Mouse (Mus musculus) duodenum, adult 2 months (tissue): ENCODE data around the gene Trub2. TPM values are rescaled to one million over a fixed set of nuclear protein-coding genes. Genes with fewer than 3 reads are reported as not detected.

Experiments used
- polyA plus RNA-seq: library from polyadenylated mRNA; depleted of rRNA; stranded (reverse); fragments of >200 nt; gene quantifications from 2 replicates; pipeline ENCODE4 v1.2.3, GENCODE M21; 2012; ENCODE audit warnings: low replicate concordance; rRNA removed

The Trub2 gene
- polyA plus RNA-seq = 21.0 and 31.9 TPM in 2 replicates

GRCm38 (mm10) chr2:29787937-29788681 is at the start of gene Trub2:
Gene Trub2, minus strand, starts transcription at chr2:29788502.

GRCm38 (mm10) chr2:29820025-29820817 is 31.9 kb upstream of the Trub2 start, which contains the start of gene Urm1:
Gene Urm1, plus strand, starts transcription at chr2:29820075.

GRCm38 (mm10) chr2:29802075-29802826 is 13.9 kb upstream of the Trub2 start, which contains the start of gene Slc27a4:
Gene Slc27a4, plus strand, starts transcription at chr2:29802634.

GRCm38 (mm10) chr2:29787104-29787917 is 991 bp downstream of the Trub2 start, which contains the start of gene Coq4:
Gene Coq4, plus strand, starts transcription at chr2:29787493.

GRCm38 (mm10) chr2:29751497-29751896 is 36.8 kb downstream of the Trub2 start, which contains the start of gene Gm13420:
Gene Gm13420, minus strand, starts transcription at chr2:29751685.

Other genes starting within 250 kb of the Trub2 start
- 19.4 and 22.6 TPM in 2 replicates for gene Rapgef1, start 168.8 kb downstream of the Trub2 start, polyA plus RNA-seq
- 0.70 and 2.1 TPM in 2 replicates for gene Gm13420, start 36.8 kb downstream of the Trub2 start, polyA plus RNA-seq
- gene Gm13547, start 29.2 kb downstream of the Trub2 start, polyA plus RNA-seq = not detected in 2 replicates
- gene Coq4, start 1.0 kb downstream of the Trub2 start, polyA plus RNA-seq = 192 and 202 TPM in 2 replicates
- 251 and 1,003 TPM in 2 replicates for gene Slc27a4, start 14.1 kb upstream of the Trub2 start, polyA plus RNA-seq
- 51.0 and 51.8 TPM in 2 replicates for gene Urm1, start 31.6 kb upstream of the Trub2 start, polyA plus RNA-seq
- gene Cercam, start 80.7 kb upstream of the Trub2 start, polyA plus RNA-seq = 3.5 and 5.8 TPM in 2 replicates
- gene Odf2, start 100.7 kb upstream of the Trub2 start, polyA plus RNA-seq = 9.2 and 13.0 TPM in 2 replicates
- gene Gle1, start 146.9 kb upstream of the Trub2 start, polyA plus RNA-seq = 5.0 and 6.3 TPM in 2 replicates
- gene Sptan1, start 177.1 kb upstream of the Trub2 start, polyA plus RNA-seq = 69.7 and 87.6 TPM in 2 replicates